Mouse (Mus musculus): ENCODE results near the gene Gp1ba. TPM values are rescaled to one million over a fixed set of nuclear protein-coding genes. Genes with fewer than 3 reads are reported as not detected.

Gp1ba gene
- polyA plus RNA-seq, 1 experiment: 0.04 TPM

GRCm38 (mm10) chr11:70687601-70688199 lies 48.8 kb downstream of the Gp1ba start, which contains the start of gene Camta2:
Gene Camta2, minus strand, starts transcription at chr11:70688105.
- Histone ChIP-seq H3K27me3 (ENCODE audit: control insufficient read depth, insufficient read depth, low read length) (no peaks in the 10 kb centered on the region), H3K4me1 (replicated peaks; ENCODE audit: control insufficient read depth, insufficient read depth, low read length) (peaks cover 10% of the 10 kb centered on the region), H3K36me3 (ENCODE audit: control insufficient read depth, insufficient read depth, low read length) (0 out of 2 replicates have a peak, but pooled peaks cover 3% of the 10 kb centered on the region), H3K27ac (ENCODE audit: control insufficient read depth, insufficient read depth, low read length) (peak within 1 kb of the TSS; percentile 13; the same call in 1 of the 2 replicates), H3K4me3 (ENCODE audit: control insufficient read depth, insufficient read depth, low read length) (peak within 1 kb of the TSS; percentile 77)
- TF ChIP-seq CTCF (IDR thresholded peaks at IDR 0.05; ENCODE audit: borderline replicate concordance, control insufficient read depth, extremely low read depth, insufficient read depth, low read length, poor library complexity) (peak; percentile 92), POLR2A (IDR thresholded peaks at IDR 0.05; ENCODE audit: control insufficient read depth, extremely low read depth, insufficient read depth, low read length, poor library complexity) (peak; percentile 59)
- WGBS: under 1% methylated on average over 55 of the region's 55 CpGs
- DNase-seq: peak; percentile 89

GRCm38 (mm10) chr11:70688372-70688771 lies 49.5 kb downstream of the Gp1ba start:
- 54% methylated on average over 8 of the region's 8 CpGs for WGBS
- no peak for DNase-seq
- Histone ChIP-seq H3K27me3 (ENCODE audit: control insufficient read depth, insufficient read depth, low read length) (no peaks in the 10 kb centered on the region), H3K36me3 (ENCODE audit: control insufficient read depth, insufficient read depth, low read length) (0 out of 2 replicates have a peak, but pooled peaks cover 3% of the 10 kb centered on the region), H3K4me1 (replicated peaks; ENCODE audit: control insufficient read depth, insufficient read depth, low read length) (peaks cover 10% of the 10 kb centered on the region), H3K4me3 (ENCODE audit: control insufficient read depth, insufficient read depth, low read length) (peak overlapping the region; percentile 77), H3K27ac (ENCODE audit: control insufficient read depth, insufficient read depth, low read length) (no peak overlapping the region)
- TF ChIP-seq POLR2A (IDR thresholded peaks at IDR 0.05; ENCODE audit: control insufficient read depth, extremely low read depth, insufficient read depth, low read length, poor library complexity) (no peak), CTCF (IDR thresholded peaks at IDR 0.05; ENCODE audit: borderline replicate concordance, control insufficient read depth, extremely low read depth, insufficient read depth, low read length, poor library complexity) (no peak)

- Histone ChIP-seq H3K27ac (ENCODE audit: control insufficient read depth, insufficient read depth, low read length) (no peak overlapping the region), H3K27me3 (ENCODE audit: control insufficient read depth, insufficient read depth, low read length) (no peaks in the 10 kb centered on the region), H3K36me3 (ENCODE audit: control insufficient read depth, insufficient read depth, low read length) (no peaks in the 10 kb centered on the region), H3K4me1 (replicated peaks; ENCODE audit: control insufficient read depth, insufficient read depth, low read length) (peaks cover 10% of the 10 kb centered on the region), H3K4me3 (ENCODE audit: control insufficient read depth, insufficient read depth, low read length) (no peak overlapping the region)
- TF ChIP-seq POLR2A (IDR thresholded peaks at IDR 0.05; ENCODE audit: control insufficient read depth, extremely low read depth, insufficient read depth, low read length, poor library complexity) (no peak), CTCF (IDR thresholded peaks at IDR 0.05; ENCODE audit: borderline replicate concordance, control insufficient read depth, extremely low read depth, insufficient read depth, low read length, poor library complexity) (no peak)
- no peak for DNase-seq
- WGBS: 84% methylated on average over 4 of the region's 4 CpGs
These were observed 50.7 kb downstream of the Gp1ba start for GRCm38 (mm10) chr11:70689578-70689977.

Other genes starting within 250 kb of the Gp1ba start
- 33.0 and 40.4 TPM in 2 replicates for gene Pelp1, start 229.1 kb upstream of the Gp1ba start, polyA plus RNA-seq (2012; rRNA removed)
- 213 and 220 TPM in 2 replicates for gene Arrb2, start 206.5 kb upstream of the Gp1ba start, polyA plus RNA-seq (2012; rRNA removed)
- 29.1 and 34.8 TPM in 2 replicates for gene Med11, start 187.2 kb upstream of the Gp1ba start, polyA plus RNA-seq (2012; rRNA removed)
- 27.0 and 31.2 TPM in 2 replicates for gene Zmynd15, start 179.7 kb upstream of the Gp1ba start, polyA plus RNA-seq (2012; rRNA removed)
- gene Cxcl16, start 179.1 kb upstream of the Gp1ba start, polyA plus RNA-seq (2012; rRNA removed): 57.7 and 92.8 TPM in 2 replicates
- 7.0 and 8.0 TPM in 2 replicates for gene Tm4sf5, start 133.9 kb upstream of the Gp1ba start, polyA plus RNA-seq (2012; rRNA removed)
- 5.3 and 7.2 TPM in 2 replicates for gene Vmo1, start 124.5 kb upstream of the Gp1ba start, polyA plus RNA-seq (2012; rRNA removed)
- 0.22 and 0.50 TPM in 2 replicates for gene Gltpd2, start 119.9 kb upstream of the Gp1ba start, polyA plus RNA-seq (2012; rRNA removed)
- gene Psmb6, start 113.8 kb upstream of the Gp1ba start, polyA plus RNA-seq (2012; rRNA removed): 387 and 460 TPM in 2 replicates
- not detected in 2 replicates for gene Gm40193, start 106.2 kb upstream of the Gp1ba start, polyA plus RNA-seq (2012; rRNA removed)
- 12.8 and 16.1 TPM in 2 replicates for gene Pld2, start 99.1 kb upstream of the Gp1ba start, polyA plus RNA-seq (2012; rRNA removed)
- 151 and 172 TPM in 2 replicates for gene Mink1, start 76.2 kb upstream of the Gp1ba start, polyA plus RNA-seq (2012; rRNA removed)
- gene 4930544D05Rik, start 23.3 kb upstream of the Gp1ba start, polyA plus RNA-seq (2012; rRNA removed): 0.15 TPM in 1 of 2 replicates, not detected in the other
- 0.53 and 1.1 TPM in 2 replicates for gene Chrne, start 19.9 kb upstream of the Gp1ba start, polyA plus RNA-seq (2012; rRNA removed)
- 285 and 346 TPM in 2 replicates for gene Rnf167, start 8.1 kb downstream of the Gp1ba start, polyA plus RNA-seq (2012; rRNA removed)
- 132 and 162 TPM in 2 replicates for gene Slc25a11, start 8.4 kb downstream of the Gp1ba start, polyA plus RNA-seq (2012; rRNA removed)
- 3,213 and 4,498 TPM in 2 replicates for gene Pfn1, start 15.5 kb downstream of the Gp1ba start, polyA plus RNA-seq (2012; rRNA removed)
- 25.3 and 75.8 TPM in 2 replicates for gene Eno3, start 18.1 kb downstream of the Gp1ba start, polyA plus RNA-seq (2012; rRNA removed)
- gene Spag7, start 30.3 kb downstream of the Gp1ba start, polyA plus RNA-seq (2012; rRNA removed): 27.5 and 32.2 TPM in 2 replicates
- gene Camta2, start 49.0 kb downstream of the Gp1ba start, polyA plus RNA-seq (2012; rRNA removed): 38.4 and 42.7 TPM in 2 replicates
- 1.1 and 1.9 TPM in 2 replicates for gene Inca1, start 61.0 kb downstream of the Gp1ba start, polyA plus RNA-seq (2012; rRNA removed)
- 25.5 and 32.1 TPM in 2 replicates for gene Kif1c, start 61.4 kb downstream of the Gp1ba start, polyA plus RNA-seq (2012; rRNA removed)
- 3.9 and 4.6 TPM in 2 replicates for gene Zfp3, start 125.1 kb downstream of the Gp1ba start, polyA plus RNA-seq (2012; rRNA removed)
- 2.4 and 3.1 TPM in 2 replicates for gene Scimp, start 173.5 kb downstream of the Gp1ba start, polyA plus RNA-seq (2012; rRNA removed)
- 3.5 and 3.7 TPM in 2 replicates for gene Rabep1, start 205.7 kb downstream of the Gp1ba start, polyA plus RNA-seq (2012; rRNA removed)